Mouse (Mus musculus) heart, postnatal 0 days (tissue): ENCODE data around the gene Rfx4. TPM values are rescaled to one million over a fixed set of nuclear protein-coding genes. Genes with fewer than 3 reads are reported as not detected.

Source experiments
- ATAC-seq: fragments of 200-750 bp; cut with Nextera tagmentation; 2 replicates; pipeline ENCODE4 v1.8.0; 2017; ENCODE audit warnings: low read depth, moderate number of reproducible peaks, moderate library complexity; ENCODE audit not compliant: insufficient read depth
- DNase-seq: peaks from one replicate; pipeline ENCODE4 v3.0.0-alpha.2; 2016; ENCODE audit warnings: low spot score
- H3K27ac ChIP-seq: fragments of 300-500 bp; sonication (generic); 2 replicates; pipeline ENCODE4 v1.5.1; 2014; ENCODE audit warnings: low read depth, mild to moderate bottlenecking
- H3K27me3 ChIP-seq: fragments of 300-500 bp; sonication (generic); 2 replicates; pipeline ENCODE4 v1.6.1; 2014; ENCODE audit warnings: low read length, mixed read lengths; ENCODE audit not compliant: control insufficient read depth, insufficient read depth
- H3K36me3 ChIP-seq: fragments of 300-500 bp; sonication (generic); replicated peaks from 2 replicates; pipeline ENCODE4 v1.6.1; 2014; ENCODE audit warnings: low read length, mixed read lengths; ENCODE audit not compliant: control insufficient read depth, insufficient read depth
- H3K4me1 ChIP-seq: fragments of 300-500 bp; sonication (generic); 2 replicates; pipeline ENCODE4 v1.6.1; 2014; ENCODE audit warnings: antibody characterized with exemption; ENCODE audit not compliant: control insufficient read depth, insufficient read depth
- H3K4me2 ChIP-seq: fragments of 300-500 bp; sonication (generic); 2 replicates; pipeline ENCODE4 v1.6.1; 2014; ENCODE audit warnings: low read depth, mild to moderate bottlenecking, low read length, moderate library complexity
- H3K4me3 ChIP-seq: fragments of 300-500 bp; sonication (generic); 2 replicates; pipeline ENCODE4 v1.5.1; 2014; ENCODE audit warnings: low read depth, low read length
- H3K9ac ChIP-seq: fragments of 300-500 bp; sonication (generic); replicated peaks from 2 replicates; pipeline ENCODE4 v1.6.1; 2014; ENCODE audit warnings: low read depth, low read length, mixed read lengths
- H3K9me3 ChIP-seq: fragments of 300-500 bp; sonication (generic); replicated peaks from 2 replicates; pipeline ENCODE4 v1.6.1; 2016; ENCODE audit warnings: low read length; ENCODE audit not compliant: control insufficient read depth
- CTCF ChIP-seq: IDR thresholded peaks from 2 replicates; pipeline ENCODE4 v1.5.1; 2016; ENCODE audit warnings: antibody characterized with exemption, control low read depth, low read depth
- EP300 ChIP-seq: IDR thresholded peaks from 2 replicates; pipeline ENCODE4 v1.6.1; 2016; ENCODE audit warnings: antibody characterized with exemption, low read depth
- WGBS: fragments of 180-500 bp; shearing (Covaris S2); extraction: QIAGEN DNeasy Blood & Tissue Kit; methylation state at CpG from one replicate; pipeline ENCODE4 v1.1.7; 2014; 5-methylcytosine and 5-hydroxymethylcytosine counted together
- polyA plus RNA-seq: library from polyadenylated mRNA; unstranded; fragments of >200 nt; fragmentation: Nextera tagmentation; extraction: Ambion mirVana; gene quantifications from 2 replicates; pipeline ENCODE4 v1.2.1, GENCODE M21; 2015
- total RNA-seq: library from RNA; depleted of rRNA; stranded (reverse); fragments of >200 nt; gene quantifications from 2 replicates; pipeline ENCODE4 v1.2.3, GENCODE M21; 2014; ENCODE audit warnings: low replicate concordance

Gene Rfx4
- total and polyA plus RNA-seq, 2 experiments from 2014 or later: not detected

- WGBS: 76% methylated on average over 1 of the region's 1 CpGs
- TF ChIP-seq EP300 (no peak), CTCF (no peak)
- H3K27me3 ChIP-seq: no peaks in the 10 kb centered on the region
These were observed 184.5 kb downstream of the Rfx4 start for GRCm38 (mm10) chr10:84940356-84940755.

DNA sequence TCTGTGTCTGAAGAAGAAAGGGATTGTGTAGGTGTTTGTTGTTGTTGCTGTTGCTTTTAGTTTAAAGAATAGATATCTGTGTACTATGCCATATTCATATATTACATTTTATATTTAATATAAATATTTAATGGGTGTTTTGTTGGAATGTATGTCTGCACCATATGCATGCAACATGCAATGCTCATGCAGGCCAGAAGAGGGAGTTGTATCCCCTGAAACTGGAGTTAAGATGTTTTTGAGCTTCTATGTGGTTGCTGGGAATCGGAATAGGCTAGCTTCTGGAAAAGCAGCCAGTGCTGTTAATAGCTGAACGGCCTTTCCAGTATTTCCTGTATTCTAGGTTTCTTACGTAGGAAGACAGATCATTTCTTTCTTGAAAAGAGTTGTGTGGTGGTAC is 189.8 kb downstream of the Rfx4 start:
- Histone ChIP-seq H3K27me3 (no peaks in the 10 kb centered on the region), H3K4me3 (no peak overlapping the region), H3K9ac (no peak overlapping the region), H3K4me2 (no peak overlapping the region), H3K36me3 (peaks cover 23% of the 10 kb centered on the region), H3K9me3 (no peaks in the 10 kb centered on the region), H3K27ac (no peak overlapping the region), H3K4me1 (no peaks in the 10 kb centered on the region; the same call in 1 of the 2 replicates)
- TF ChIP-seq EP300 (no peak), CTCF (peak; percentile 33; the same call in 1 of the 2 replicates)
- DNase-seq (no peak), ATAC-seq (no peak)
- 91% methylated on average over 3 of the region's 3 CpGs for WGBS

More at GRCm38 (mm10) chr10:84940356-84940755, 184.5 kb downstream of the Rfx4 start:
- no peak for DNase-seq
- Histone ChIP-seq H3K9ac (no peak overlapping the region), H3K36me3 (0 out of 2 replicates have a peak, but pooled peaks cover 9% of the 10 kb centered on the region), H3K9me3 (no peaks in the 10 kb centered on the region), H3K27ac (no peak overlapping the region), H3K4me3 (no peak overlapping the region), H3K4me1 (peaks cover 35% of the 10 kb centered on the region), H3K4me2 (no peak overlapping the region)
- no peak for ATAC-seq

GRCm38 (mm10) chr10:84948970-84949683 is 193.3 kb downstream of the Rfx4 start:
- WGBS: 43% methylated on average over 8 of the region's 8 CpGs
- no peak for TF ChIP-seq CTCF
- no peak for TF ChIP-seq EP300
- no peak overlapping the region for H3K9ac ChIP-seq
- H3K36me3 ChIP-seq: peaks cover 24% of the 10 kb centered on the region
- no peak overlapping the region for H3K27ac ChIP-seq
- no peaks in the 10 kb centered on the region for H3K9me3 ChIP-seq
- no peak for DNase-seq
- no peak overlapping the region for H3K4me2 ChIP-seq
- no peaks in the 10 kb centered on the region for H3K27me3 ChIP-seq
- no peak for ATAC-seq
- H3K4me1 ChIP-seq: no peaks in the 10 kb centered on the region; the same call in 1 of the 2 replicates
- H3K4me3 ChIP-seq: no peak overlapping the region

- H3K27ac ChIP-seq: no peak overlapping the region; the same call in 1 of the 2 replicates
- WGBS: 61% methylated on average over 3 of the region's 3 CpGs
- TF ChIP-seq EP300: no peak
- no peak for TF ChIP-seq CTCF
- peaks cover 24% of the 10 kb centered on the region for H3K36me3 ChIP-seq
- H3K9ac ChIP-seq: no peak overlapping the region
- H3K9me3 ChIP-seq: no peaks in the 10 kb centered on the region
- no peak overlapping the region for H3K4me3 ChIP-seq
- DNase-seq (no peak), ATAC-seq (0 out of 2 replicates have a peak, but pooled peaks have one; percentile 33)
- H3K27me3 ChIP-seq: no peaks in the 10 kb centered on the region
- no peak overlapping the region for H3K4me2 ChIP-seq
- no peaks in the 10 kb centered on the region; the same call in 1 of the 2 replicates for H3K4me1 ChIP-seq
These were observed 193.8 kb downstream of the Rfx4 start for GRCm38 (mm10) chr10:84949684-84950010.

DNA sequence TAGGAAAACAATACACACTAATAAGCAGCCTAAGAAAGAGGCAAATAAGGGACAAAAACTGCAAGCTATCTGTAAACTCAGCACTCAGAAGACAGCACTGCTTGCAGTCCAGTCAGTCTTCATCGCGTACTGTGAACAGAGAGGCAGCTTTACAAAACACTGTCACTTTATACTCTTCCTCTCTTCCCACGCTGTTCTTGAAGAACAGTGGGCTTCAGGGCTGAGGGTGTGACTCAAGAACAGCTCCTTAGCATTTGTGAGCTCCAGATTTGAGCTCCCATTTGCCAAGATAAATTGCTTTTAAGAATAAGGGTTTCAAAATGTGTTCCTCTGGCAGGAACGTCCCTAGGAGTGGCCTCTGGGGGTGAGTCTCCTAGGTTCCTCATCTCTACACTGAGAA is 194.5 kb downstream of the Rfx4 start:
- TF ChIP-seq EP300: no peak
- no peak for TF ChIP-seq CTCF
- Histone ChIP-seq H3K4me2 (no peak overlapping the region), H3K9me3 (no peaks in the 10 kb centered on the region), H3K27me3 (no peaks in the 10 kb centered on the region), H3K4me1 (no peaks in the 10 kb centered on the region; the same call in 1 of the 2 replicates), H3K4me3 (no peak overlapping the region), H3K9ac (no peak overlapping the region), H3K27ac (no peak overlapping the region; the same call in 1 of the 2 replicates), H3K36me3 (peaks cover 24% of the 10 kb centered on the region)
- no peak for ATAC-seq
- 82% methylated on average over 4 of the region's 4 CpGs for WGBS
- no peak for DNase-seq
